Mouse (Mus musculus): ENCODE data around the gene Sirt6. TPM values are rescaled to one million over a fixed set of nuclear protein-coding genes. Genes with fewer than 3 reads are reported as not detected.

Gene Sirt6
- total and polyA plus RNA-seq, 3 experiments, result 10.5 to 38.2 TPM; not detected in 1

GRCm38 (mm10) chr10:81604968-81605665 is 22.5 kb downstream of the Sirt6 start (continued):
- 0 out of 2 replicates have a peak, but pooled peaks have one; percentile 13 for TF ChIP-seq ZNF384 (IDR thresholded peaks at IDR 0.05; ENCODE audit: low read depth, low read length)
- TF ChIP-seq NRF1 (IDR thresholded peaks at IDR 0.05; ENCODE audit: insufficient read depth, low read depth, low read length, poor library complexity, severe bottlenecking), result peak; percentile 63; the same call in 1 of the 2 replicates
- TF ChIP-seq MAX (IDR thresholded peaks at IDR 0.05; ENCODE audit: low read length), result no peak
- TF ChIP-seq NELFE (IDR thresholded peaks at IDR 0.05; ENCODE audit: low read depth, low read length), result peak; percentile 69

DNA sequence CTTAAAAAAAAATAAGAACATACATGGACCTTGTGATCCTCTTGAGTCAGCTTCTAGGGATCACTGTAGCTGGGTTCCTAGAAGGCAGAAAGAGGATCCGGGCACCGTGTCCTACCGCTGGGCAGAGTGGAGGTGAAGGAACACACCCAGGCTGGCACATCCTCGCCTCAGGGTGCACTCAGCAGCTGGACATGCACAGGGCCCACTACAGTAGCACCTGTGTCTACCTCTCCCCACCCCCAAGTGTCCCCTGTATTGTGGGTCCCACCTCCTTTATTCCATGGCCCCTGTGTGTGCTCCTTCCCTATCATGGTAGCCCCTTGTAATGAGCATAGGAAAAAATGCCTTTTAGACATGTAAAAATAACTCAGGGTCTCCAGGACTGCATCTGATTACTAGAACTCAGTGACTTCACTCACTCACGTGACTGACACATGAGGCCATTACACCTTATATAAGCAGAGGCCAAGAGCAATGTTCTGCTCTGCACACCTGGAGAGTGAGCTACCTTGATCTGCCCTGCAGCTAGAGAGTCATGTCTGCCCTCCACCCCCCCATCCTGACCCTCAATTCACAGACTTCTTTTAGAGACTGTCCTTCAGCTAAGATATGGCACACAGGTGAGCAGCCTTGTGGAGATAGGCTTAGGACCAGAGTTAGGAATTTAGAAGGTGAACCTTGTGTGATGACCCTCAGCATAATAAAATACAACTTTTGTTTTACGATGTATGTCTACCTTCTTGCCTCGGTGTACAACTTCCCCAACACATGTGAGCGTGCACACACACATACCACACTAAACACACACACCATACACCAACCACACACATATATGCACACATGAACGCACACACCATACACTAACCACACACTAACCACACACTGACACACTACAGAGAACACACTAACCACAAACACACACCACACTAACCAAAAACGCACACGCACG is 23.3 kb downstream of the Sirt6 start:
- H3K36me3 ChIP-seq (ENCODE audit: control insufficient read depth in 1 of 2, insufficient read depth in 2 of 2, low read length in 2 of 2), result peaks cover 0 to 18% of the 10 kb centered on the region in 2 experiments; a peak in 2 of 4 replicates
- peaks cover 12 to 25% of the 10 kb centered on the region in 2 experiments for H3K4me1 ChIP-seq (ENCODE audit: control insufficient read depth in 1 of 2, insufficient read depth in 2 of 2, low read length in 2 of 2)
- no peaks in the 10 kb centered on the region for H3K27me3 ChIP-seq (ENCODE audit: control insufficient read depth in 1 of 2, insufficient read depth in 2 of 2, low read length in 2 of 2)
- no peaks in the 10 kb centered on the region; the same call in 1 of the 2 replicates for H3K79me2 ChIP-seq (ENCODE audit: control insufficient read depth, insufficient read depth, low read length, poor library complexity)
- DNase-seq (ENCODE audit: low read depth, low spot score), result no peak
- peak overlapping the region; percentile 82 for H3K9ac ChIP-seq (ENCODE audit: control insufficient read depth, low read depth, low read length, poor library complexity, severe bottlenecking)
- no peaks in the 10 kb centered on the region for H3K9me3 ChIP-seq (replicated peaks; ENCODE audit: insufficient read depth, low read length)
- H3K27ac ChIP-seq (ENCODE audit: control insufficient read depth, low read depth, low read length), result peak overlapping the region; percentile 80
- TF ChIP-seq POLR2AphosphoS2 (IDR thresholded peaks at IDR 0.05; ENCODE audit: low read length) (no peak), CTCF (IDR thresholded peaks at IDR 0.05 in 2 of 3, conservative IDR thresholded peaks at IDR 0.05 in 1 of 3; ENCODE audit: control insufficient read depth in 1 of 3, insufficient read depth in 1 of 3, low read depth in 2 of 3, low read length in 3 of 3, poor library complexity in 1 of 3, severe bottlenecking in 1 of 3) (no peak), TCF12 (IDR thresholded peaks at IDR 0.05; ENCODE audit: low read depth, low read length) (0 out of 2 replicates have a peak, but pooled peaks have one; percentile 15), USF2 (IDR thresholded peaks at IDR 0.05; ENCODE audit: borderline replicate concordance in 1 of 2, insufficient read depth in 1 of 2, low read depth in 1 of 2, low read length in 2 of 2) (peak in 1 of 2 experiments; percentile 53; a peak in 1 of 4 replicates), ZMIZ1 (IDR thresholded peaks at IDR 0.05; ENCODE audit: low read depth, low read length) (no peak), USF1 (IDR thresholded peaks at IDR 0.05; ENCODE audit: low read depth, low read length) (peak; percentile 82), MAZ (IDR thresholded peaks at IDR 0.05; ENCODE audit: low read depth, low read length) (peak; percentile 34; the same call in 1 of the 2 replicates), MXI1 (IDR thresholded peaks at IDR 0.05; ENCODE audit: low read depth, low read length) (no peak; the same call in 1 of the 2 replicates), GABPA (IDR thresholded peaks at IDR 0.05; ENCODE audit: low read depth, low read length) (no peak), NRF1 (IDR thresholded peaks at IDR 0.05; ENCODE audit: insufficient read depth, low read depth, low read length, poor library complexity, severe bottlenecking) (no peak; the same call in 1 of the 2 replicates), MAX (IDR thresholded peaks at IDR 0.05; ENCODE audit: low read length) (no peak; the same call in 1 of the 2 replicates), E2F4 (IDR thresholded peaks at IDR 0.05; ENCODE audit: borderline replicate concordance, low read depth, low read length) (no peak), MEF2A (IDR thresholded peaks at IDR 0.05; ENCODE audit: extremely low read depth, insufficient replicate concordance, low read depth, low read length, poor library complexity, severe bottlenecking) (no peak), KAT2A (conservative IDR thresholded peaks at IDR 0.05; ENCODE audit: low read depth, low read length) (peak; percentile 36; the same call in 1 of the 2 replicates), BHLHE40 (IDR thresholded peaks at IDR 0.05; ENCODE audit: borderline replicate concordance, low read depth, low read length) (peak; percentile 90; the same call in 1 of the 2 replicates), SMC3 (IDR thresholded peaks at IDR 0.05; ENCODE audit: low read depth, low read length) (no peak), ZKSCAN1 (IDR thresholded peaks at IDR 0.05; ENCODE audit: low read depth, low read length) (no peak), HCFC1 (IDR thresholded peaks at IDR 0.05; ENCODE audit: low read depth, low read length) (0 out of 2 replicates have a peak, but pooled peaks have one; percentile 15), ELF1 (IDR thresholded peaks at IDR 0.05; ENCODE audit: low read depth, low read length) (no peak), POLR2AphosphoS5 (IDR thresholded peaks at IDR 0.05; ENCODE audit: borderline replicate concordance, low read depth, low read length) (peak; percentile 88; the same call in 1 of the 2 replicates)
- peak overlapping the region; percentile 60 to 64 for H3K4me3 ChIP-seq (ENCODE audit: control insufficient read depth in 1 of 2, insufficient read depth in 1 of 2, low read depth in 2 of 2, low read length in 2 of 2)
